Mouse (Mus musculus): ENCODE measurements around the gene Dtx3. TPM values are rescaled to one million over a fixed set of nuclear protein-coding genes. Genes with fewer than 3 reads are reported as not detected.
"Not testable (repeated sequence)": the region's sequence is repeated elsewhere in the genome, so short reads cannot be mapped to it uniquely, and the experiment has no call there.

Gene Dtx3
- polyA plus RNA-seq, 1 experiment from 2014 or later: 204 TPM

DNA sequence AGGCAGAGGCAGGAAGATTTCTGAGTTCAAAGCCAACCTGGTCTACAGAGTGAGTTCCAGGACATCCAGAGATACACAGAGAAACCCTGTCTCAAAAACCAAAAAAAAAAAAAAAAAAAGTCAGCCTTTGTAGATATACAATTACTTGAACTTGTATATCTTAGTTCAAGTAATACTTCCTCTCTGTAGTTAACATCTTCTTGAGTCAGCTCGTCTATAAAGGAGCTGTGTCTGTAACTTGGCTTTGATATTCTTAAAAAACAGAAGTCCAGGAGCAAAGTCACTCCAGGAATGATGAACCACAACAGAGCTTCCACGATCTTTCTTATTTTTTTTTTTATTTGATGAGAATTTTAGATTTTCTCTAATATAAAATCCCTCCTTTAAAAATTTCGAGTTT, 34.8 kb downstream of the Dtx3 start:
- Histone ChIP-seq H3K4me1 (peaks cover 10% of the 10 kb centered on the region), H3K4me3 (no peak overlapping the region), H3K9ac (replicated peaks) (no peak overlapping the region), H3K36me3 (no peaks in the 10 kb centered on the region), H3K27me3 (peaks cover 20% of the 10 kb centered on the region), H3K9me3 (no peaks in the 10 kb centered on the region), H3K4me2 (replicated peaks) (no peak overlapping the region), H3K27ac (replicated peaks) (no peak overlapping the region)
- no peak for ATAC-seq (ENCODE audit: low FRiP score, low read depth)
- 76% methylated on average over 3 of the region's 3 CpGs for WGBS

DNA sequence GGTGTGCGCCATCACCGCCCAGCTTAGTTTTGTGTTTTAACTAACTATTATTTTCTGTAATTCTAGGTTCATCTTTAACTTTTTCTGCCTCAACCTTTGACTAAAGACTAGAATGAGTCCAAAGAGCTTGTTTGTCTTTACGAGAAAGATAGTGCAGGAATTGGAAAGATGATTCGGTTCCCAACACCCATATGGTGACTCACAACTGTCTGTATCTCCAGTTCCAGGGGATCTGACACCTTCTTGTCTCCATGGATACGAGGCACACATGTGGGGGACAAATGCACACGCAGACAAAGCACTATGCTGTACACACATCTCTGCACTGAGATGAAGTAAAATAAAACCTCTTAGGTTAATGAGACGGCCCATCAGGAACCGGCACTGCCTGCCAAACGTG, 35.4 kb downstream of the Dtx3 start:
- no peak overlapping the region for H3K4me2 ChIP-seq (replicated peaks)
- no peak overlapping the region for H3K9ac ChIP-seq (replicated peaks)
- no peak overlapping the region for H3K27ac ChIP-seq (replicated peaks)
- no peak overlapping the region for H3K4me3 ChIP-seq
- H3K36me3 ChIP-seq: no peaks in the 10 kb centered on the region
- 87% methylated on average over 9 of the region's 9 CpGs for WGBS
- peaks cover 4% of the 10 kb centered on the region for H3K4me1 ChIP-seq
- H3K27me3 ChIP-seq: peaks cover 14% of the 10 kb centered on the region
- H3K9me3 ChIP-seq: no peaks in the 10 kb centered on the region
- ATAC-seq (ENCODE audit: low FRiP score, low read depth): no peak

DNA sequence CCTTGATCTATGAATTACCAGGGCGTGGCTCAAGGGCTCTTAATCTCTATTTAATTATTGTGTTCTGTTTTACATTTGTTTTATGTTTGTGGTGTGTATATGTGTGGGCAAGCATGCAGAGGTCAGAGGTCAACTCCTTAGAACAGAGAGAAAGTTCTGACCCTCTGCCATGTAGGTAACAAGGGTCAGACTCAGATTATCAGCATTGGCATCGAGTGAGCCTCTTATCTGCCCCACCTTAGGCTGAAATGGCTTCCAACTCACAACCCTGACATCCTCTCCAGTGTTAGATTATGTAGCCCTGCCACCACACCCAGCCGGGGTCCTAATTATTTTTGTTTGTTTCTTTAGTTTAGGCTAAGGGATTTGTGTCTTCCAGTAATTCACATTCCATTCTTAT, 37.1 kb downstream of the Dtx3 start:
- Histone ChIP-seq H3K27ac (replicated peaks) (no peak overlapping the region), H3K4me2 (replicated peaks) (no peak overlapping the region), H3K9ac (replicated peaks) (no peak overlapping the region), H3K36me3 (no peaks in the 10 kb centered on the region), H3K4me1 (no peaks in the 10 kb centered on the region), H3K9me3 (no peaks in the 10 kb centered on the region), H3K4me3 (no peak overlapping the region), H3K27me3 (peaks cover 5% of the 10 kb centered on the region)
- no peak for ATAC-seq (ENCODE audit: low FRiP score, low read depth)
- 66% methylated on average over 3 of the region's 3 CpGs for WGBS

DNA sequence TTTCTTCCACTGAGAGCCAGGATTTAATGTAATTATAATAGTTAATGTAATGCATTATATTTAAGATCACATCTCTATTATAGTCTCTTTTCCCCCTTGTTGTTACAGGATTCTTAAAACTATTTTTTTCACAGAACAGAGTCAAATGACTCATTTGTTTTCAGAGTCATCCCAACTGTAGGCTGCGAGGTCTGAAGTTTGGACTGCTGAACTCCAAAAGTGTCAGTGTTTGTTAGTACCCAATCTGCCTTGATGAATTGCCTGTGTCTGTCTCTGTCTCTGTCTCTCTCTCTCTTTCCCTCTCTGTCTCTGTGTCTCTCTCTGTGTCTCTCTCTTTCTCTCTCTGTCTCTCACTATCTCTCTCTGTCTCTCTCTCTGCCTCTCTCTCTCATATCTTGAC, 39.0 kb downstream of the Dtx3 start:
- H3K4me1 ChIP-seq: no peaks in the 10 kb centered on the region
- no peaks in the 10 kb centered on the region for H3K9me3 ChIP-seq
- no peak overlapping the region for H3K27ac ChIP-seq (replicated peaks)
- no peaks in the 10 kb centered on the region for H3K27me3 ChIP-seq
- no peaks in the 10 kb centered on the region for H3K36me3 ChIP-seq
- 84% methylated on average over 1 of the region's 1 CpGs for WGBS
- H3K9ac ChIP-seq (replicated peaks): no peak overlapping the region
- H3K4me3 ChIP-seq: no peak overlapping the region
- no peak overlapping the region for H3K4me2 ChIP-seq (replicated peaks)
- no peak for ATAC-seq (ENCODE audit: low FRiP score, low read depth)

DNA sequence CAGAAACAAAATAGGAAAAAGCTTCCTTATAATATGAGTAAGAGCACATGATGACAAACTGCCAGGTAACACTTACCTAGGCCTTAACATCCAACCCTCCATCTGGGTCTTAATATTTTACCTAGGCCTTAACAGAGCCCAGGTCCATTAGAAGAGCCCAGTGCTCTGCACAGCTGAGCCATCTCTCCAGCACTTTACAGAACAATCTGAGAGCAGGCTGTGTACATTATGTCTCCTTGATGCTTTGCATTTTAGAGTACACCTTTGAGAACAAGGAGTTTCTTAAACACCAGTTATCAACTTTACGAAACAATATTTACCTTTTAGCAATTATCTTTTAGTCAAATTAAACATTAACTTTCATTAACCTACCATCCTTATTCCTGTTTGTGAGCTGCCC, 39.4 kb downstream of the Dtx3 start:
- no peak overlapping the region for H3K4me2 ChIP-seq (replicated peaks)
- ATAC-seq (ENCODE audit: low FRiP score, low read depth): no peak

DNA sequence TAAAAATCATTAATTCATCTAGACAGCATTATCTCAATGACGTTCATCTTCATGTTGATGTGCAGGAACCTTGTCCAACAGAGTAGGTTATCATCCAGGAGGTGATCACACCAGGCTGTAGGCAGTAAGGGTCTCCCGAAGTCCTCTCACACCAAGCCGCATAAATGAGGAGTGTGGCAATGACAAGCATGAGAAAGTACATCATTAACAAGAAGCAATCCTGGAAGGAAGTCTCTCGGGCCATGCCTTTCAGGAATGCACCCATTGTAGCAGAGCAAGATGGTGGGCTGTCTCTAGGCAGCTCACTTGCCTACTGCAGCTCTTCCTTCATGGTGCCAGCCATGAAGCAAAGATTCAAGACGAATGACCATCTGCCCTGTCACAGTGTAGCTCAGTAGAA, 40.9 kb downstream of the Dtx3 start:
- no peak for ATAC-seq (ENCODE audit: low FRiP score, low read depth)
- Histone ChIP-seq H3K27ac (replicated peaks) (no peak overlapping the region), H3K36me3 (no peaks in the 10 kb centered on the region), H3K9me3 (no peaks in the 10 kb centered on the region), H3K4me1 (no peaks in the 10 kb centered on the region), H3K4me2 (replicated peaks) (no peak overlapping the region), H3K4me3 (no peak overlapping the region), H3K27me3 (no peaks in the 10 kb centered on the region), H3K9ac (replicated peaks) (no peak overlapping the region)
- 89% methylated on average over 5 of the region's 5 CpGs for WGBS

More for the DNA sequence above, 39.4 kb downstream of the Dtx3 start:
- Histone ChIP-seq H3K9ac (replicated peaks) (no peak overlapping the region), H3K27ac (replicated peaks) (no peak overlapping the region), H3K27me3 (no peaks in the 10 kb centered on the region), H3K36me3 (no peaks in the 10 kb centered on the region), H3K4me1 (no peaks in the 10 kb centered on the region), H3K4me3 (no peak overlapping the region), H3K9me3 (no peaks in the 10 kb centered on the region)
- WGBS: 91% methylated on average over 1 of the region's 1 CpGs

DNA sequence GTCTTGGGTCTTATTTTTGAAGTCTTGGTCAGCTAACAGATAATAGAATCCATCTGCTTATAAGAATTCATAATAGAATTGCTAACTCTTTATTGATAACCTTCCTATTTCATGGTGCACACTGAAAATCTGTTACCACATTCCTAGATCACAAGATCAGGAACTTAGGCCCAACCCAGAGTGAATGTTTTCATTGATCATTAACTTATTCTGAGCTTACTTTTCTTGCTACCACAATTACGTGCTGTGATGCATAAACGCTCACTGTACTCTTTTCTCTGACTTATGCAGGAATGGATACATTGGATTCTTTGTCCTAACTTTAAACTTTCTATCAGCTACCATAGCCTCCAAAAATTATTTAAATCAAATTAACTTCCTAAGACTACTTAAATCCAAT, 41.3 kb downstream of the Dtx3 start:
- H3K27me3 ChIP-seq: no peaks in the 10 kb centered on the region
- no peaks in the 10 kb centered on the region for H3K4me1 ChIP-seq
- no peaks in the 10 kb centered on the region for H3K36me3 ChIP-seq
- H3K9me3 ChIP-seq: no peaks in the 10 kb centered on the region
- no peak overlapping the region for H3K4me2 ChIP-seq (replicated peaks)
- no peak overlapping the region for H3K27ac ChIP-seq (replicated peaks)
- no peak for ATAC-seq (ENCODE audit: low FRiP score, low read depth)
- no peak overlapping the region for H3K4me3 ChIP-seq
- 98% methylated on average over 2 of the region's 2 CpGs for WGBS
- no peak overlapping the region for H3K9ac ChIP-seq (replicated peaks)

DNA sequence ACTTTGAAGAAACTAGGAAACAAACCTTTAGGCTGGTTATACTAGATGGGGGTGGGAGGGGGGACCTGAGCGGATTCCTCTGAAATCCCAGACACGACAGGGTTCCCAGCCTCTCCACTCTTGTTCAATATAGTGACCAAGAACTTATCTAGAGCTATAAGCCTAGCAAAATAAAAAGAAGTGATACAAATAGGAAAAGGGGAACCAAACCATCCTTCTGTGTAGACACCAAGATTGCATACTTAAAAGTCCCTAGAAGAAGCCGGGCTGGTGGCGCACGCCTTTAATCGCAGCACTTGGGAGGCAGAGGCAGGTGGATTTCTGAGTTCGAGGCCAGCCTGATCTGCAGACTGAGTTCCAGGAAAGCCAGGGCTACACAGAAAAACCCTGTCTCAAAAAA, 42.2 kb downstream of the Dtx3 start:
- H3K27ac ChIP-seq (replicated peaks): no peak overlapping the region
- no peak overlapping the region for H3K9ac ChIP-seq (replicated peaks)
- no peaks in the 10 kb centered on the region for H3K4me1 ChIP-seq
- H3K9me3 ChIP-seq: no peaks in the 10 kb centered on the region
- H3K4me3 ChIP-seq: no peak overlapping the region
- H3K36me3 ChIP-seq: no peaks in the 10 kb centered on the region
- 88% methylated on average over 7 of the region's 7 CpGs for WGBS
- ATAC-seq (ENCODE audit: low FRiP score, low read depth): no peak
- no peaks in the 10 kb centered on the region for H3K27me3 ChIP-seq
- H3K4me2 ChIP-seq (replicated peaks): no peak overlapping the region

DNA sequence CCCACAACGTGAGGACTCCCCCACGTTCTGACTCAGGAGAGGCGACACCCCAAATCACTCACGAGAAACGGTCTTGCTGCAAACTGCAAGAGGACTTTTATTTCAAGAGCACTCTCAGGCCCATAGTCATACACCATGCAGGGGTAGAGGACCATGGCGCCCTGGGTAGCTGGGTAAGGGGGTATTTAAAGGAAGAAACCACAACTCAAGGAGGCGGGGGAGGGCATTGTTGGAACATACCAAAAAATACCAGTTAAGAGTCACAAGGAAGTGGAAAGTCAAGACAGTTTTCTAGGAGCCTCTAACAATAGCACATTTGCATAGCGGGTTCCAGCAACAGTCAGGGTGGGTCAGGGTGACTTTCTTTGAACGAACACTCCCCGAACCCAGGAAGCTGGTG, 43.0 kb downstream of the Dtx3 start:
- H3K4me3 ChIP-seq; H3K4me2 ChIP-seq (replicated peaks); ATAC-seq (ENCODE audit: low FRiP score, low read depth); H3K9ac ChIP-seq (replicated peaks); H3K27ac ChIP-seq (replicated peaks); H3K36me3 ChIP-seq; H3K4me1 ChIP-seq; H3K9me3 ChIP-seq; H3K27me3 ChIP-seq: not testable (repeated sequence)
- WGBS: 85% methylated on average over 10 of the region's 10 CpGs

DNA sequence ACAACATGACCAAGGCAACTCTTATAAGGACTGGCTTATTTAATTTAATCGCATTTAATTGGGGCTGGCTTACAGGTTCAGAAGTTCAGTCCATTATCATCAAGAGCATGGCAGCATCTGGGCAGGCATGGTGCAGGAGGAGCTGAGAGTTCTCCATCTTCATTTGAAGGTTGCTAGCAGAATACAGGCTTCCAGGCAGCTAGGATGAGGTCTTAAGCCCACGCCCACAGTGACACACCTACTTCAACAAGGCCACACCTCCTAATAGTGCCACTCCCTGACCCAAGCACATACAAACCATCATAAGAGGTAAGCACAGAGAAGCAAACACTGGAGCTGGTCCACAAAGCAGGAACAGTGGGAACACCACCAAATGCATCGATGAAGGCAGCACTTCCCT, 44.3 kb downstream of the Dtx3 start:
- H3K27ac ChIP-seq (replicated peaks); H3K4me2 ChIP-seq (replicated peaks); H3K9ac ChIP-seq (replicated peaks); ATAC-seq (ENCODE audit: low FRiP score, low read depth); H3K9me3 ChIP-seq; H3K4me1 ChIP-seq; H3K4me3 ChIP-seq; H3K36me3 ChIP-seq; H3K27me3 ChIP-seq: not testable (repeated sequence)
- WGBS: 84% methylated on average over 3 of the region's 3 CpGs

DNA sequence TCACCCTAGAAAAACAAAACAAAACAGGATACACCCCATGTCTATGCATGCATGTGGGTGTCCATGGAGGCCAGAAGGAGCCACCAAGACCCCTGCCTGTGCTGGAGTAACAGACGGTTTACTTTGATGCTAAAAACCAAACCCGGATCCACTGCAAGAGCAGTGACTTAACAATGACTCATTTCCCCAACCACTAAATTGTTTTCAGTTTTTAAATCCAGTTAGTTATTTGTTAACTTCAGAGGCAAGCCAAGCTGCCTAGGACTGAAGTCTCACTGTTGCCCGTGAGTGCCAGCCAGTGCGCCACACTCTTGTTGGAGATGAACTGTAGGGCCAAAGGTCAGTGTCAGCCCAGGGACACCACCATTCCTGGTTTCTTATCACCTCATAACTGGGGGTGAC, 45.1 kb downstream of the Dtx3 start:
- no peaks in the 10 kb centered on the region for H3K9me3 ChIP-seq
- H3K4me3 ChIP-seq: no peak overlapping the region
- no peak for ATAC-seq (ENCODE audit: low FRiP score, low read depth)
- H3K27me3 ChIP-seq: no peaks in the 10 kb centered on the region
- H3K27ac ChIP-seq (replicated peaks): no peak overlapping the region
- H3K4me2 ChIP-seq (replicated peaks): no peak overlapping the region
- H3K4me1 ChIP-seq: no peaks in the 10 kb centered on the region
- no peak overlapping the region for H3K9ac ChIP-seq (replicated peaks)
- no peaks in the 10 kb centered on the region for H3K36me3 ChIP-seq
- 89% methylated on average over 4 of the region's 4 CpGs for WGBS

DNA sequence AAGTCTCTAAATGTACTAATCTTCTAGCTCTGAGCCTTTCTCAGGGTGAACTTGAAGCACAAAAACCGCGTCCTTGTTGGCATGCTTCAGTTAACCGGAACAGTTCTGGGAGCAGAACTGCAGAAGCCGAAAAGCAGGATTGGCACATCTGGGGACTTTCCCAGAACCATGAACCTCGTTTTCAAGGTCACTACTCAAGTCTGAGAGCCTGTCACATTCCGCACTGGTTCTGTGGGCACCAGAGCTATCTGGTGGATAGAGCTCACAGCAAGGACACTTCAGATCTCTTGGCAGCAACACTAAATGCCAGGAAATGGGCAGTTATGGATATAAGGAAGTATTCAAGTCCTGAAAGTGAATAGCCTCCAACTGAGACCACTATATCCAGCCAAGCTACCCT, 48.4 kb downstream of the Dtx3 start:
- H3K4me3 ChIP-seq: no peak overlapping the region
- no peak overlapping the region for H3K9ac ChIP-seq (replicated peaks)
- H3K9me3 ChIP-seq: no peaks in the 10 kb centered on the region

DNA sequence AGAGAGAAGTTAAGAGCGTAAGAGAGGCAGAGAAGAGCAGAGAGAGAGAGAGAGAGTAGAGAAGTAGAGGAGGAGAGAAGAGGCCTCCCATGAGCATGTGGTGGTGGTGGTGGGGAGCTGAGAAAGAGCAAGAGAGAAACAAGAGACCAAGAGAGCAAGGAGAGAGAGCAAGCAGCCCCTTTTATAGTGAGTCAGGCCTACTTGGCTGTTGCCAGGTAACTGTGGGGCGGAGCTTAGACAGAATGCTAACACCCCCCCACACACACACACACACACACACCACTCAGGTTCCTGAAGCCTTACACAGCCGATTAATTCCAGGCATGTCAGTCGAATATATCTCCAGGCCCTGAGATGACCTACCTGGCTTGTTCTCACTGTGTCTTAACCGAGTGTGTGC, 50.2 kb downstream of the Dtx3 start:
- Histone ChIP-seq H3K36me3 (no peaks in the 10 kb centered on the region), H3K27ac (replicated peaks) (no peak overlapping the region), H3K4me1 (no peaks in the 10 kb centered on the region), H3K4me2 (replicated peaks) (no peak overlapping the region), H3K9ac (replicated peaks) (no peak overlapping the region), H3K27me3 (no peaks in the 10 kb centered on the region), H3K9me3 (no peaks in the 10 kb centered on the region), H3K4me3 (no peak overlapping the region)
- 83% methylated on average over 5 of the region's 5 CpGs for WGBS
- no peak for ATAC-seq (ENCODE audit: low FRiP score, low read depth)

More for the DNA sequence above, 48.4 kb downstream of the Dtx3 start:
- H3K27me3 ChIP-seq: no peaks in the 10 kb centered on the region
- H3K4me2 ChIP-seq (replicated peaks): no peak overlapping the region
- H3K4me1 ChIP-seq: no peaks in the 10 kb centered on the region
- ATAC-seq (ENCODE audit: low FRiP score, low read depth): no peak
- 83% methylated on average over 6 of the region's 6 CpGs for WGBS
- no peak overlapping the region for H3K27ac ChIP-seq (replicated peaks)
- no peaks in the 10 kb centered on the region for H3K36me3 ChIP-seq
